Mouse (Mus musculus) testis, adult 2 months (tissue): Measurements from ENCODE around the gene Klhdc1.

Experiments used
- CTCF ChIP-seq: fragments of 200-500 bp; IDR thresholded peaks from 2 replicates; pipeline ENCODE4 v1.5.1; 2012; ENCODE audit warnings: low read depth, mild to moderate bottlenecking, inconsistent platforms, low read length, moderate library complexity; ENCODE audit not compliant: control insufficient read depth, insufficient read depth, insufficient replicate concordance
- POLR2A ChIP-seq: fragments of 200-500 bp; IDR thresholded peaks from 2 replicates; pipeline ENCODE4 v1.6.1; 2012; ENCODE audit warnings: low read depth, mild to moderate bottlenecking, inconsistent platforms, low read length, moderate library complexity; ENCODE audit not compliant: control insufficient read depth

DNA sequence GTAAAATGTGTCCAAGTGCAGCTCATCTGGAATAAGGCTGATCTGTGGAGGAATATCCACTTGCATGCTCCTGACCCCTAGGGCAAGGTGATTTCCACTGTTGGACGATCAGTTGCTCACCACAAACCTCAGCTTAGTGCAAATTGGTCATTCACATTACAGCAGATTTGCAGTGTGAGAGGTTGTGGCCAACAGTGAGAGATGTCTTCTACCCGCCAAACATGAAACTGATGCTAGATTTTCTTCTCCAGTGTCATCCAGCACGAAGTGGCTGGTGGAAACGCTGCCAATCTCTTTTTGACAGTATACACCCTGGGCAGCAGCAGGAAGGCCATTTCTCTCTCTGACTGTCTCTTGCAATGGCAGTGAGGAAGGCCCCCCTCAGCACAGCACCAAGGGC, 54.7 kb downstream of the Klhdc1 start:
- TF ChIP-seq CTCF (no peak), POLR2A (no peak)
